Mouse (Mus musculus) small intestine, adult 2 months (tissue): ENCODE data around the gene Pnpla3.

Experiments
- CTCF ChIP-seq: fragments of 200-500 bp; IDR thresholded peaks from 2 replicates; pipeline ENCODE4 v1.5.1; 2012; ENCODE audit warnings: low read depth, mild to moderate bottlenecking, control low read depth, inconsistent platforms, low read length, moderate library complexity, mixed read lengths; ENCODE audit not compliant: insufficient replicate concordance, insufficient read length; ENCODE audit errors: extremely low read depth
- POLR2A ChIP-seq: fragments of 200-500 bp; IDR thresholded peaks from 2 replicates; pipeline ENCODE4 v1.6.1; 2012; ENCODE audit warnings: low read depth, mild to moderate bottlenecking, control low read depth, inconsistent platforms, low read length, moderate library complexity

- no peak for TF ChIP-seq POLR2A
- TF ChIP-seq CTCF = no peak
These were observed 68.0 kb downstream of the Pnpla3 start for GRCm38 (mm10) chr15:84235646-84236045.
